Comparison of ENCODE assay signal across 12 mouse cellular contexts in genomic region chr7:80076961-80077716, GRCm38 (mm10). TPM values are rescaled to one million over a fixed set of nuclear protein-coding genes. Genes with fewer than 3 reads are reported as not detected.
DNase-seq lines count a peak whose midpoint lies in the region; ATAC-seq and TF ChIP-seq lines count a peak whose summit lies in the region.
"Had no signal": no experiment of that assay in that cellular context is flagged by ENCODE, and none has a peak within 500 bp of the region (broad histone marks: within the 10 kb centered on the region; RNA-seq: fewer than 3 reads in every experiment).

No protein-coding gene starts in this region.

- no peak for DNase-seq in heart, adult 2 months
- DNase-seq in heart, adult 9 months (ENCODE audit: low spot score in 2 of 2): no peak
- no peak for DNase-seq in kidney, postnatal 4 days
- no peak for DNase-seq in right cerebral cortex, postnatal 36 days (ENCODE audit: low spot score in 2 of 2)
- DNase-seq in cerebellum, adult 2 months: no peak
- DNase-seq: B cell, adult 2 months; cerebellum, postnatal 10 days; right cerebral cortex, postnatal 14 days had no signal

- no peak for TF ChIP-seq CTCF in heart, adult 2 months (IDR thresholded peaks at IDR 0.05)
- no peak for TF ChIP-seq CTCF in bone marrow macrophage, adult 2 months (IDR thresholded peaks at IDR 0.05; ENCODE audit: low read depth, low read length)
- no peak for TF ChIP-seq CTCF in cerebellum, adult 2 months (IDR thresholded peaks at IDR 0.05; ENCODE audit: borderline replicate concordance, insufficient read depth, low read depth, low read length)

- H3K36me3 ChIP-seq in heart, adult 2 months (ENCODE audit: control insufficient read depth, insufficient read depth, low read length): 0 out of 2 replicates have a peak, but pooled peaks cover 3% of the 10 kb centered on the region
- H3K36me3 ChIP-seq in kidney, embryonic 16.5 days (ENCODE audit: insufficient read depth, low read length): peaks cover 13% of the 10 kb centered on the region
- H3K36me3 ChIP-seq in limb, embryonic 12.5 days: peaks cover 13% of the 10 kb centered on the region

- 72% methylated on average over 6 of the region's 6 CpGs for WGBS in heart, adult 2 months
- 71% methylated on average over 6 of the region's 6 CpGs for WGBS in kidney, embryonic 16.5 days
- 52% methylated on average over 6 of the region's 6 CpGs for WGBS in limb, embryonic 12.5 days
- 85% methylated on average over 6 of the region's 6 CpGs for WGBS in cerebellum, adult 2 months

- H3K4me2 ChIP-seq in kidney, embryonic 16.5 days (replicated peaks; ENCODE audit: low read depth, low read length): no peak overlapping the region
- H3K4me2 ChIP-seq in limb, embryonic 12.5 days: no peak overlapping the region
- H3K4me2 ChIP-seq: liver, embryonic 15.5 days had no signal

- no peak overlapping the region for H3K4me3 ChIP-seq in heart, adult 2 months
- H3K4me3 ChIP-seq in kidney, embryonic 16.5 days (ENCODE audit: low read length): no peak overlapping the region
- H3K4me3 ChIP-seq in bone marrow macrophage, adult 2 months (ENCODE audit: insufficient read depth, low read length): no peak overlapping the region
- no peak overlapping the region for H3K4me3 ChIP-seq in limb, embryonic 12.5 days (replicated peaks)
- H3K4me3 ChIP-seq in cerebellum, adult 2 months (replicated peaks; ENCODE audit: insufficient read depth, low read depth, low read length): no peak overlapping the region
- H3K4me3 ChIP-seq: liver, embryonic 15.5 days had no signal

- ATAC-seq in kidney, embryonic 16.5 days (ENCODE audit: low FRiP score, low TSS enrichment): no peak
- ATAC-seq in limb, embryonic 12.5 days (ENCODE audit: insufficient number of reproducible peaks, insufficient read depth, low FRiP score, low TSS enrichment, low read depth): no peak

- no peaks in the 10 kb centered on the region for H3K79me2 ChIP-seq in heart, adult 2 months (replicated peaks; ENCODE audit: control insufficient read depth, insufficient read depth, low read length)

- H3K9me3 ChIP-seq in kidney, embryonic 16.5 days (ENCODE audit: low read length): no peaks in the 10 kb centered on the region
- H3K9me3 ChIP-seq in limb, embryonic 12.5 days: no peaks in the 10 kb centered on the region
- H3K9me3 ChIP-seq: liver, embryonic 15.5 days had no signal

- H3K4me1 ChIP-seq in heart, adult 2 months (ENCODE audit: control insufficient read depth, insufficient read depth, low read length): peaks cover 27% of the 10 kb centered on the region
- H3K4me1 ChIP-seq in kidney, embryonic 16.5 days (ENCODE audit: insufficient read depth, low read length): peaks cover 70% of the 10 kb centered on the region
- H3K4me1 ChIP-seq in bone marrow macrophage, adult 2 months (ENCODE audit: control insufficient read depth, insufficient read depth, low read length): peaks cover 75% of the 10 kb centered on the region
- H3K4me1 ChIP-seq in limb, embryonic 12.5 days (replicated peaks): peaks cover 55% of the 10 kb centered on the region
- H3K4me1 ChIP-seq in cerebellum, adult 2 months (ENCODE audit: control insufficient read depth, insufficient read depth, low read length): peaks cover 18% of the 10 kb centered on the region

- no peaks in the 10 kb centered on the region for H3K27me3 ChIP-seq in heart, adult 2 months (ENCODE audit: control insufficient read depth, insufficient read depth, low read length)
- H3K27me3 ChIP-seq in kidney, embryonic 16.5 days (ENCODE audit: insufficient read depth, low read length): no peaks in the 10 kb centered on the region
- H3K27me3 ChIP-seq in limb, embryonic 12.5 days: no peaks in the 10 kb centered on the region
- no peaks in the 10 kb centered on the region for H3K27me3 ChIP-seq in cerebellum, adult 2 months (ENCODE audit: control insufficient read depth, insufficient read depth, low read length)
- H3K27me3 ChIP-seq: liver, embryonic 15.5 days had no signal

- H3K9ac ChIP-seq in heart, adult 2 months (ENCODE audit: low read depth, low read length): no peak overlapping the region
- no peak overlapping the region for H3K9ac ChIP-seq in kidney, embryonic 16.5 days (replicated peaks; ENCODE audit: low read length)
- H3K9ac ChIP-seq in limb, embryonic 12.5 days (replicated peaks): no peak overlapping the region
- H3K9ac ChIP-seq: liver, embryonic 15.5 days had no signal

- TF ChIP-seq POLR2A in heart, adult 2 months (IDR thresholded peaks at IDR 0.05; ENCODE audit: insufficient read depth, low read depth, low read length): no peak
- no peak for TF ChIP-seq POLR2A in bone marrow macrophage, adult 2 months (IDR thresholded peaks at IDR 0.05; ENCODE audit: borderline replicate concordance, low read depth, low read length)
- no peak for TF ChIP-seq POLR2A in cerebellum, adult 2 months (IDR thresholded peaks at IDR 0.05; ENCODE audit: borderline replicate concordance, insufficient read depth, low read length)

- peak overlapping the region; percentile 85 for H3K27ac ChIP-seq in heart, adult 2 months
- peak overlapping the region; percentile 96; the same call in 1 of the 2 replicates for H3K27ac ChIP-seq in kidney, embryonic 16.5 days (ENCODE audit: low read length)
- peak overlapping the region; percentile 93 for H3K27ac ChIP-seq in bone marrow macrophage, adult 2 months (ENCODE audit: insufficient read depth, low read depth, low read length)
- peak overlapping the region; percentile 53 for H3K27ac ChIP-seq in limb, embryonic 12.5 days
- no peak overlapping the region for H3K27ac ChIP-seq in cerebellum, adult 2 months (ENCODE audit: insufficient read depth, low read length)

- TF ChIP-seq EP300 in heart, adult 2 months (IDR thresholded peaks at IDR 0.05; ENCODE audit: insufficient read depth, low read depth, low read length): no peak

- intact Hi-C loops in heart, adult 2 months (cut with DNase I): loop anchor here (2.0 to 5.0 kb wide), 2 partner anchors 16 to 140 kb away; partner anchors contain the start of gene Arpin

RNA-seq across cellular contexts. Expression of gene Idh2, which starts 38.1 kb away (rescaled TPM):
- total RNA-seq in heart, adult 2 months (2021): 1,000 to 10,000 TPM; 1,877 to 2,293 TPM
- 1,651 and 1,954 TPM in 2 replicates for polyA plus RNA-seq in heart, adult 2 months (2012; rRNA removed)
- 782 and 850 TPM in 2 replicates for polyA plus RNA-seq in kidney, embryonic 16.5 days (2015; fragmentation: Nextera tagmentation; extraction: Ambion mirVana)
- polyA plus RNA-seq in bone marrow macrophage, adult 2 months (2012; ENCODE audit: insufficient read depth, insufficient read length, missing spikeins): 48.6 and 55.9 TPM in 2 replicates
- polyA plus RNA-seq in limb, embryonic 12.5 days (2016; fragmentation: Nextera tagmentation; extraction: Ambion mirVana): 555 and 566 TPM in 2 replicates
- polyA plus RNA-seq in cerebellum, adult 2 months (2012; rRNA removed): 77.9 and 84.0 TPM in 2 replicates

RNA-seq across cellular contexts. Expression of gene Zfp710, which starts 52.5 kb away (rescaled TPM):
- total RNA-seq in heart, adult 2 months (2021): 10 to 100 TPM; 26.9 to 32.2 TPM
- 33.4 and 35.5 TPM in 2 replicates for polyA plus RNA-seq in heart, adult 2 months (2012; rRNA removed)
- 22.6 and 24.7 TPM in 2 replicates for polyA plus RNA-seq in kidney, embryonic 16.5 days (2015; fragmentation: Nextera tagmentation; extraction: Ambion mirVana)
- polyA plus RNA-seq in bone marrow macrophage, adult 2 months (2012; ENCODE audit: insufficient read depth, insufficient read length, missing spikeins): 125 and 138 TPM in 2 replicates
- 18.5 and 19.4 TPM in 2 replicates for polyA plus RNA-seq in limb, embryonic 12.5 days (2016; fragmentation: Nextera tagmentation; extraction: Ambion mirVana)
- polyA plus RNA-seq in cerebellum, adult 2 months (2012; rRNA removed): 10.9 and 11.0 TPM in 2 replicates
